Comparison of ENCODE assay signal across 8 mouse cellular contexts in genomic region chr4:155233878-155234277, GRCm38 (mm10). TPM values are rescaled to one million over a fixed set of nuclear protein-coding genes. Genes with fewer than 3 reads are reported as not detected.
DNase-seq lines count a peak whose midpoint lies in the region; ATAC-seq lines count a peak whose summit lies in the region.

No protein-coding gene starts in this region.

- H3K36me3 ChIP-seq in heart, embryonic 10.5 days: no peaks in the 10 kb centered on the region
- no peaks in the 10 kb centered on the region for H3K36me3 ChIP-seq in limb, embryonic 12.5 days
- H3K36me3 ChIP-seq in midbrain, embryonic 15.5 days (replicated peaks): no peaks in the 10 kb centered on the region

- no peaks in the 10 kb centered on the region for H3K27me3 ChIP-seq in heart, embryonic 10.5 days (ENCODE audit: insufficient read depth, poor library complexity, severe bottlenecking)
- H3K27me3 ChIP-seq in limb, embryonic 12.5 days: no peaks in the 10 kb centered on the region
- H3K27me3 ChIP-seq in midbrain, embryonic 15.5 days (replicated peaks): no peaks in the 10 kb centered on the region

- H3K9me3 ChIP-seq in heart, embryonic 10.5 days: no peaks in the 10 kb centered on the region
- no peaks in the 10 kb centered on the region for H3K9me3 ChIP-seq in limb, embryonic 12.5 days
- no peaks in the 10 kb centered on the region for H3K9me3 ChIP-seq in midbrain, embryonic 15.5 days

- peak overlapping the region; percentile 46 for H3K4me2 ChIP-seq in limb, embryonic 12.5 days
- no peak overlapping the region for H3K4me2 ChIP-seq in midbrain, embryonic 15.5 days

- peak overlapping the region; percentile 97 for H3K27ac ChIP-seq in heart, embryonic 10.5 days
- peak overlapping the region; percentile 99 for H3K27ac ChIP-seq in limb, embryonic 12.5 days
- peak overlapping the region; percentile 88 for H3K27ac ChIP-seq in midbrain, embryonic 15.5 days

- DNase-seq in thymus, postnatal 0 days (ENCODE audit: low spot score): peak; percentile 32
- no peak for DNase-seq in thymus, postnatal 10 days (ENCODE audit: low spot score in 2 of 2)
- DNase-seq in fibroblast of lung, adult 2 months (ENCODE audit: low read depth): peak; percentile 49
- peak; percentile 81 for DNase-seq in heart, embryonic 10.5 days (ENCODE audit: low spot score)
- peak; percentile 86 for DNase-seq in kidney, adult 9 months
- no peak for DNase-seq in natural killer cell, adult 2 months (ENCODE audit: low spot score in 2 of 2)

- 15% methylated on average over 10 of the region's 10 CpGs for WGBS in heart, embryonic 10.5 days
- 2% methylated on average over 10 of the region's 10 CpGs for WGBS in limb, embryonic 12.5 days
- WGBS in midbrain, embryonic 15.5 days: 30% methylated on average over 10 of the region's 10 CpGs

- peak overlapping the region; percentile 27; the same call in 1 of the 2 replicates for H3K4me3 ChIP-seq in heart, embryonic 10.5 days
- H3K4me3 ChIP-seq in limb, embryonic 12.5 days (replicated peaks): 0 out of 2 replicates have a peak overlapping the region, but pooled peaks have one; percentile 0
- no peak overlapping the region for H3K4me3 ChIP-seq in midbrain, embryonic 15.5 days

- H3K9ac ChIP-seq in limb, embryonic 12.5 days (replicated peaks): no peak overlapping the region; the same call in 1 of the 2 replicates
- H3K9ac ChIP-seq in midbrain, embryonic 15.5 days: no peak overlapping the region

- peaks cover 52% of the 10 kb centered on the region for H3K4me1 ChIP-seq in heart, embryonic 10.5 days
- H3K4me1 ChIP-seq in limb, embryonic 12.5 days (replicated peaks): peaks cover 69% of the 10 kb centered on the region
- peaks cover 32% of the 10 kb centered on the region for H3K4me1 ChIP-seq in midbrain, embryonic 15.5 days

- peak; percentile 87 for ATAC-seq in limb, embryonic 12.5 days (ENCODE audit: insufficient number of reproducible peaks, insufficient read depth, low FRiP score, low TSS enrichment, low read depth)
- ATAC-seq in midbrain, embryonic 15.5 days (replicated peaks): 0 out of 2 replicates have a peak, but pooled peaks have one; percentile 37

RNA-seq across cellular contexts. Expression of gene Ski, which starts 11.5 kb away (rescaled TPM):
- 8.1 and 9.3 TPM in 2 replicates for polyA plus RNA-seq in thymus, postnatal 0 days (2015; fragmentation: Nextera tagmentation; extraction: Ambion mirVana)
- 7.5 and 11.3 TPM in 2 replicates for polyA plus RNA-seq in heart, embryonic 10.5 days (2016; fragmentation: Nextera tagmentation; extraction: Ambion mirVana)
- polyA plus RNA-seq in limb, embryonic 12.5 days (2016; fragmentation: Nextera tagmentation; extraction: Ambion mirVana): 18.4 and 18.8 TPM in 2 replicates
- 10.1 and 10.8 TPM in 2 replicates for polyA plus RNA-seq in midbrain, embryonic 15.5 days (2015; fragmentation: Nextera tagmentation; extraction: Ambion mirVana)

RNA-seq across cellular contexts. Expression of gene Faap20, which starts 15.7 kb away (rescaled TPM):
- 67.9 and 71.3 TPM in 2 replicates for polyA plus RNA-seq in thymus, postnatal 0 days (2015; fragmentation: Nextera tagmentation; extraction: Ambion mirVana)
- polyA plus RNA-seq in heart, embryonic 10.5 days (2016; fragmentation: Nextera tagmentation; extraction: Ambion mirVana): 77.0 and 87.4 TPM in 2 replicates
- polyA plus RNA-seq in limb, embryonic 12.5 days (2016; fragmentation: Nextera tagmentation; extraction: Ambion mirVana): 96.0 and 99.2 TPM in 2 replicates
- polyA plus RNA-seq in midbrain, embryonic 15.5 days (2015; fragmentation: Nextera tagmentation; extraction: Ambion mirVana): 78.5 and 87.4 TPM in 2 replicates

Comparison
In these comparisons a context has a peak if more than half of its experiments do, and no peak if none do; other contexts are left out.
1. DNase-seq: peak in thymus, postnatal 0 days (single experiment), fibroblast of lung, adult 2 months (single experiment), heart, embryonic 10.5 days (single experiment) and kidney, adult 9 months (single experiment); none in thymus, postnatal 10 days (0 of 2) and natural killer cell, adult 2 months (0 of 2).
2. Peak in every context shown above with its lines, with median percentiles within 50 percentile points of each other: H3K27ac ChIP-seq.